Mouse (Mus musculus) hindbrain, embryonic 13.5 days (tissue): ENCODE results near the gene Tmem198b. TPM values are rescaled to one million over a fixed set of nuclear protein-coding genes. Genes with fewer than 3 reads are reported as not detected.
A peak's percentile ranks its signal among the peaks of the same experiment; 100 is the strongest.

ENCODE experiments used
- ATAC-seq: fragments of 200-750 bp; cut with Nextera tagmentation; 2 replicates; pipeline ENCODE4 v1.8.0; 2017; ENCODE audit warnings: moderate TSS enrichment; ENCODE audit not compliant: low FRiP score
- H3K27ac ChIP-seq: fragments of 300-500 bp; sonication (generic); 2 replicates; pipeline ENCODE4 v1.5.1; 2015; ENCODE audit warnings: inconsistent platforms, mild to moderate bottlenecking, moderate library complexity
- H3K27me3 ChIP-seq: fragments of 300-500 bp; sonication (generic); 2 replicates; pipeline ENCODE4 v1.6.1; 2015; ENCODE audit warnings: mild to moderate bottlenecking, inconsistent platforms
- H3K36me3 ChIP-seq: fragments of 300-500 bp; sonication (generic); 2 replicates; pipeline ENCODE4 v1.6.1; 2015; ENCODE audit warnings: mild to moderate bottlenecking, inconsistent platforms
- H3K4me1 ChIP-seq: fragments of 300-500 bp; sonication (generic); replicated peaks from 2 replicates; pipeline ENCODE4 v1.6.1; 2015; ENCODE audit warnings: inconsistent platforms
- H3K4me2 ChIP-seq: fragments of 300-500 bp; sonication (generic); 2 replicates; pipeline ENCODE4 v1.6.1; 2015; ENCODE audit warnings: inconsistent platforms, mild to moderate bottlenecking, moderate library complexity
- H3K4me3 ChIP-seq: fragments of 300-500 bp; sonication (generic); 2 replicates; pipeline ENCODE4 v1.5.1; 2015; ENCODE audit warnings: mild to moderate bottlenecking, inconsistent platforms
- H3K9ac ChIP-seq: fragments of 300-500 bp; sonication (generic); 2 replicates; pipeline ENCODE4 v1.6.1; 2015; ENCODE audit warnings: mild to moderate bottlenecking, inconsistent platforms
- H3K9me3 ChIP-seq: fragments of 300-500 bp; sonication (generic); 2 replicates; pipeline ENCODE4 v1.6.1; 2016; ENCODE audit warnings: inconsistent platforms
- WGBS: fragments of 180-500 bp; shearing (Covaris S2); methylation state at CpG from one replicate; pipeline ENCODE4 v1.1.7; 2015; 5-methylcytosine and 5-hydroxymethylcytosine counted together
- polyA plus RNA-seq: library from polyadenylated mRNA; unstranded; fragments of >200 nt; fragmentation: Nextera tagmentation; extraction: Ambion mirVana; gene quantifications from 2 replicates; pipeline ENCODE4 v1.2.1, GENCODE M21; 2015

The Tmem198b gene
- polyA plus RNA-seq, 1 experiment from 2014 or later = 17.9 TPM

DNA sequence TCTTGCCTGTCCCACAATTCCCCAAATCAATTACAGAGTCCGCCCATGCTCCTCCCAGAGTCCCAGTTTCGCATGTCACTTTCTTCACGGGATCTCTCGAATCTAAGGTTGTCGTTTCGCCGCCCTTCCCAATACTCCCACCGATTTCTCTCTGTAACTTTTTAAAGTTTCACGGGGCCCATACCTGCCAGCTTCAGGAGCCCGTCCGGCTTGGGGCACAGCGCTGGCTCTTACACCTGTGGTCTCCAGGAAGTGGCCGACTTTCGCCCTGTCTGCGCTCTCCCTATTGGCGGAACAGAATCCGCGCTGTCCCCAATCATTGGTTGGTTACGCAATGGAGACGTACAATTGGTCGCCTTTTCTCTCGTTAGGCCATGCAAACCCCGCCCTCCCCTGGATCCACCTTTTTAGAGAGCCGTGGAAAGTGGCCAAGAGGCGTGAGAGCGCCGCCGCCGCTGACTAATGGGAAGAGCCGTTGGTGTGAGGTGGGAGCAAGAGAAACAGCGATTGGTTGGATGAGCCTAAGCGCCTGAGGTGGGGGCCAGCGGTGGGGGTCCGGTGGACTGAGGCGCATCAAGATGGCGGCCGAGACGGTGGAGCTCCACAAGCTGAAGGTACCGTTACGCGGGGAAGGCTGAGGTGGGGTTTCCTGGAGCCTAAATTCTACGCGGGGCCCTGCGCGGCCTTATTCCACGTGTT is 17.3 kb upstream of the Tmem198b start, which contains the start of gene Ormdl2:
TSS of gene Ormdl2 (minus strand) at position 288 of the 699 bp plus-strand sequence.
- Histone ChIP-seq H3K4me2 (peak within 1 kb of the TSS; percentile 85), H3K27me3 (no peaks in the 10 kb centered on the region), H3K4me3 (peak within 1 kb of the TSS; percentile 92), H3K4me1 (peaks cover 17% of the 10 kb centered on the region), H3K36me3 (peaks cover 36% of the 10 kb centered on the region), H3K9ac (peak within 1 kb of the TSS; percentile 86), H3K9me3 (no peaks in the 10 kb centered on the region), H3K27ac (peak within 1 kb of the TSS; percentile 77)
- WGBS = under 1% methylated on average over 46 of the region's 46 CpGs
- peak; percentile 100 for ATAC-seq

DNA sequence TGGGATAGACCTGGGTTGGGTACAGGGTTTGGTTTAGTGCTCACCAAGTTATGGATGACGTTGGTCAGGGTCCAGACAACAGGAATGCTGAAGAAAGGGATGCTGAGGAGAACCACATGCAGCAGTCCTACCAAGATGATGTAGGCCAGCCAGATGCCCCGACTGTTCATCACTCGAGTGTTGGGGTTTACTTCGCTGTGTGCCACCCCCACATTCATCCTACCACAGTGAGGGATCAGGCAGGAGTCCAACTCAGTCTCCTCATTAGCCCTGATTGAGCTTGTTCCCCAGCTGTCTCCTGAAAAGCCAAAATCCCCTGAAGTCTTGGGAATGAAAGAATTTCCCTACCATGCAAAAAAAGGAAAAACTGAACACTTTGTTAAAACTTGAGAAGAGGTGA is 16.0 kb upstream of the Tmem198b start:
- WGBS = 91% methylated on average over 4 of the region's 4 CpGs
- Histone ChIP-seq H3K4me2 (no peak overlapping the region), H3K4me1 (peaks cover 17% of the 10 kb centered on the region), H3K27ac (no peak overlapping the region), H3K4me3 (no peak overlapping the region), H3K36me3 (peaks cover 49% of the 10 kb centered on the region), H3K9ac (no peak overlapping the region), H3K27me3 (no peaks in the 10 kb centered on the region), H3K9me3 (no peaks in the 10 kb centered on the region)
- no peak for ATAC-seq

DNA sequence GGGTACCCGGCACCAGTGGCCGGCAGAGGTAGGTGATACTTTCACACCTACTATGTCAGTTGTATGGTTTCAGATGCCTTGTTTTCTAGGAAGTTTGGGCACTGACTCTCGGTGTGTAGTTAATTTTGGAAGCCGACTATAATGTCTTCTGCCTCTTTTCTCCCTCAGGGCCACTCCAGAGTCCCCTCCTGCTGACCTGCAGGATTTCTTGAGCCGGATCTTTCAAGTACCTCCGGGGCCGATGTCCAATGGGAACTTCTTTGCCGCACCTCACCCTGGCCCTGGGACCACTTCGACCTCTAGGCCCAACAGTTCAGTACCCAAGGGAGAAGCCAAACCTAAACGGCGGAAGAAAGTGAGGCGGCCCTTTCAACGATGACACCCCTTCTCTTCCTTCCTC is 12.9 kb upstream of the Tmem198b start, which contains the start of gene Sarnp:
TSS of gene Sarnp (plus strand) at position 301 of the 400 bp plus-strand sequence.
- Histone ChIP-seq H3K9ac (no peak within 1 kb of the TSS), H3K27me3 (no peaks in the 10 kb centered on the region), H3K27ac (no peak within 1 kb of the TSS), H3K4me1 (peaks cover 6% of the 10 kb centered on the region), H3K4me2 (no peak within 1 kb of the TSS), H3K36me3 (peaks cover 63% of the 10 kb centered on the region), H3K9me3 (no peaks in the 10 kb centered on the region), H3K4me3 (no peak within 1 kb of the TSS)
- ATAC-seq = no peak
- WGBS = 90% methylated on average over 13 of the region's 13 CpGs

GRCm38 (mm10) chr10:128807018-128807417 is 2.8 kb upstream of the Tmem198b start:
- H3K9me3 ChIP-seq = no peaks in the 10 kb centered on the region
- H3K27ac ChIP-seq = no peak overlapping the region
- peaks cover 69% of the 10 kb centered on the region for H3K4me1 ChIP-seq
- peak overlapping the region; percentile 92 for H3K9ac ChIP-seq
- peaks cover 28% of the 10 kb centered on the region for H3K36me3 ChIP-seq
- H3K4me3 ChIP-seq = peak overlapping the region; percentile 82
- ATAC-seq = no peak
- H3K4me2 ChIP-seq = peak overlapping the region; percentile 79
- 96% methylated on average over 8 of the region's 8 CpGs for WGBS
- H3K27me3 ChIP-seq = no peaks in the 10 kb centered on the region

GRCm38 (mm10) chr10:128806086-128806485 is 1.9 kb upstream of the Tmem198b start:
- peak overlapping the region; percentile 82 for H3K4me3 ChIP-seq
- H3K27ac ChIP-seq = peak overlapping the region; percentile 99; the same call in 1 of the 2 replicates
- peak overlapping the region; percentile 92 for H3K9ac ChIP-seq
- H3K27me3 ChIP-seq = no peaks in the 10 kb centered on the region
- H3K9me3 ChIP-seq = no peaks in the 10 kb centered on the region
- 60% methylated on average over 6 of the region's 6 CpGs for WGBS
- peak overlapping the region; percentile 79 for H3K4me2 ChIP-seq
- H3K36me3 ChIP-seq = peaks cover 38% of the 10 kb centered on the region
- no peak for ATAC-seq
- peaks cover 73% of the 10 kb centered on the region for H3K4me1 ChIP-seq

DNA sequence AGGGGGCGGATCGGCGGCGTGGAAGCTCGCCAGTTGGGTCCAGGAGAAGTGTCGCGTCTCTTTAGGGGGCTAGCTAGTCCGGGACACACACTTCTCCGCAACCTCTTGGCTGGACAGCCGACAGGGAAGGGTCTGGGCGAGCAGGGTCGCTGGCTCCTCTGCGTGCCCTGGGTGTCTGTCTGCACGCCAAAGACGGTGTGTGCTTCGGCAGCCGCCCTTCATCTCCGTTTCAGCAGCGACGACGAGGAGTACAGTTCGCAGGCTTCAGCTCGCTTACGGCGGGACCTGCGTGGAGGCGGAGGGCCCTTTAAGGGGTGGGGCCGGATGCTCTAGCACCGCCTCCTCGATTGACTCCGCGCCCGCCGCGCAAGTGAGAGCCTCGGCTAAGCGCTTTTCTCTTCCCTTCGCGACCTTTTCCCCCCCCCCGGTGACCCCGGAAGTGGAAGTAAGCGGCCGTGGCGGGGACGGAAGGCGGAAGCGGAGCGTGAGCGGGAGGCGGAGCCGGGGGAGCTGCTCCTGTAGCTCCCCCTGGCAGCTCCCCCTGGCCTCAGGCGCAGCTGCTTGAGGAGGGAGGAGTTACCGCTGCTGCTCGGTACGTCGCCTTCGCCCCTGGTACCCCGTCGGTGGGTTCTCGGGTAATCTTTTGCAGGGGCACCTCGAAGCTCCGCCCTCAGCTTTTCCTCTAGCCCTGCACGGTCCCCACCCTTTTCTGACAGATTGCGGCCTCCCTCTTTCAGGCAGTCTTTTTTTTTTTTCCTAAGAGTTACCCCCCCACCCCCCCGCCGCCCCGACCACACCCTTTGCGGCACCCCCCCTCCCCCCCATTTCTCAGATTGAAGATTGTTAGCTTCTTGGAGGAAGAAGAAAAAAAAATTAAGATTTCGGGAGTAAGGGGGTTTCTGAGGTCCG is 1.2 kb upstream of the Tmem198b start:
- peaks cover 43% of the 10 kb centered on the region for H3K36me3 ChIP-seq
- peak; percentile 95 for ATAC-seq
- H3K9ac ChIP-seq = peak overlapping the region; percentile 92
- H3K27me3 ChIP-seq = no peaks in the 10 kb centered on the region
- H3K4me2 ChIP-seq = peak overlapping the region; percentile 79
- H3K4me1 ChIP-seq = peaks cover 70% of the 10 kb centered on the region
- peak overlapping the region; percentile 99 for H3K27ac ChIP-seq
- H3K9me3 ChIP-seq = no peaks in the 10 kb centered on the region
- peak overlapping the region; percentile 82 for H3K4me3 ChIP-seq
- WGBS = under 1% methylated on average over 70 of the region's 70 CpGs

DNA sequence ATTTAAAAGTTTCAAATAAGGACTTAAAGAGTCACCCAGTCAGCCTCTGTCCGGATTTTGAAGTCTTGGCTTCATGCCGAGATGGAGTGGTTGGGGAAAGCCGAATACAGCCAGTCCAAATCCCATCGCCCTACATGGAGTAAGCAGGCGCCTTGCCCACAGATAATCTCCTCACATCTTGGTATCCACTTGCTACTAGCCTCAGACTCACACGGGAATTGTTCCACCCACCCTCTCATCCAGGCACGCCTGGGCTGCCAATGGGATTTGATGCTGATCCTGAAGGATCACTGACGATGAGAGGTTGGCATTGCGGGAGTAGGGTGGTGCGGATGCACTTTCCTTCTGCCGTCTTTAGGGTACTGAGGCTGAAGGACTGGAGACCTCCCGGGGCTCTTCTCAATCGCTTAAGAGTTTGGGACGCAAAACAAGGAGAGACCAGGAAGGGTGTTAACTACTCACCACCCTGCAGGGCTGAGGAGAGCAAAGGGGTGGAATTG is 349 bp downstream of the Tmem198b start, which contains the start of gene Dnajc14:
TSS of gene Dnajc14 (plus strand) at position 292 of the 500 bp plus-strand sequence.
- H3K4me1 ChIP-seq = peaks cover 55% of the 10 kb centered on the region
- H3K4me2 ChIP-seq = peak within 1 kb of the TSS; percentile 79
- H3K4me3 ChIP-seq = peak within 1 kb of the TSS; percentile 82
- no peaks in the 10 kb centered on the region for H3K9me3 ChIP-seq
- H3K36me3 ChIP-seq = peaks cover 46% of the 10 kb centered on the region
- WGBS = under 1% methylated on average over 14 of the region's 14 CpGs
- peak within 1 kb of the TSS; percentile 99 for H3K27ac ChIP-seq
- H3K9ac ChIP-seq = peak within 1 kb of the TSS; percentile 92
- ATAC-seq = peak; percentile 11; the same call in 1 of the 2 replicates
- H3K27me3 ChIP-seq = no peaks in the 10 kb centered on the region

GRCm38 (mm10) chr10:128803361-128803760 is 809 bp downstream of the Tmem198b start:
- Histone ChIP-seq H3K9ac (peak overlapping the region; percentile 92), H3K4me2 (peak overlapping the region; percentile 79), H3K4me3 (peak overlapping the region; percentile 82), H3K27me3 (no peaks in the 10 kb centered on the region), H3K36me3 (peaks cover 45% of the 10 kb centered on the region), H3K27ac (peak overlapping the region; percentile 99), H3K4me1 (peaks cover 50% of the 10 kb centered on the region), H3K9me3 (no peaks in the 10 kb centered on the region)
- 23% methylated on average over 6 of the region's 6 CpGs for WGBS
- ATAC-seq = no peak

- H3K9ac ChIP-seq = peak overlapping the region; percentile 92
- 69% methylated on average over 4 of the region's 4 CpGs for WGBS
- no peaks in the 10 kb centered on the region for H3K27me3 ChIP-seq
- H3K36me3 ChIP-seq = peaks cover 47% of the 10 kb centered on the region
- H3K9me3 ChIP-seq = no peaks in the 10 kb centered on the region
- peak overlapping the region; percentile 79 for H3K4me2 ChIP-seq
- H3K4me3 ChIP-seq = peak overlapping the region; percentile 82
- H3K27ac ChIP-seq = peak overlapping the region; percentile 99; the same call in 1 of the 2 replicates
- H3K4me1 ChIP-seq = peaks cover 46% of the 10 kb centered on the region
- ATAC-seq = no peak
These were observed 1.2 kb downstream of the Tmem198b start for GRCm38 (mm10) chr10:128802956-128803355.

DNA sequence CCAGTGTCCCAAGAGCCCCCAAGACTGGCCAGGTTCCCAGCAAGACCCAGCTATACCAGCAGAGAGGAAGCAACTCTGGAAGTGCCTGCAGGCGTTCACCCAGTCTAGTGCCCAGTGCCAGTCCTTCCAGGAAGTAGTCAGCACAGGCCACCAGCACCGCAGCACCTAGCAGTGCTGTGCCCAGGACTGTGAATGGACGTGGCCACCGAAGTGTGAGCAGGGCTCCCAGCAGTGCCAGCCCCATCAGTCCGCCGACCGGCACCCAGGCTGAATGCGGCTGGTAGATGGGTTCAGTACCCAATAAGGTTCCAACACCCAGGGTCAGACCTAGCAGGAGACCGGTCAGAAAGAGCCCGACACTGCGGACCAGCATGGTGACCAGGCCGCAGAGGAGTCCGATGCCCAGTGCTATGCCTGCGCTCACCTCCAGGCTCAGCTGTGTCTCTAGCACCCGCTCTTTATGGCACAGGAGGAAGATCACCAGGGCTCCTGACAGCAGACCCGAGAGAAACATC is 2.1 kb downstream of the Tmem198b start:
- no peak overlapping the region for H3K27ac ChIP-seq
- no peak overlapping the region for H3K4me2 ChIP-seq
- H3K36me3 ChIP-seq = peaks cover 39% of the 10 kb centered on the region
- no peaks in the 10 kb centered on the region for H3K9me3 ChIP-seq
- H3K27me3 ChIP-seq = no peaks in the 10 kb centered on the region
- ATAC-seq = no peak
- H3K4me1 ChIP-seq = peaks cover 37% of the 10 kb centered on the region
- 87% methylated on average over 16 of the region's 16 CpGs for WGBS
- H3K4me3 ChIP-seq = no peak overlapping the region
- H3K9ac ChIP-seq = 0 out of 2 replicates have a peak overlapping the region, but pooled peaks have one; percentile 92

DNA sequence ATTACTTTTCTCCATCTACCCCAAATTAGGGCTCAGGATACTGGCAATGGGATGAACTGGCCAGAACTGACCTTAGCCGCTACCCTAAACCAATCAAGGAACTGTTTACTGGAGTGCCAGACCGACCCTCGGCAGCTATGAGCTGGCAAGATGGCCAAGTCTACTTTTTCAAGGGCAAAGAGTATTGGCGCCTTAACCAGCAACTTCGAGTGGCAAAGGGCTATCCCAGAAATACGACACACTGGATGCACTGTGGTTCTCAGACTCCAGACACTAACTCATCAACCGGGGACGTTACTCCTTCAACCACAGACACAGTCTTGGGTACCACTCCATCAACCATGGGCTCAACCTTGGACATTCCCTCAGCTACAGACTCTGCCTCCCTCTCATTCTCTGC is 5.5 kb downstream of the Tmem198b start:
- Histone ChIP-seq H3K27ac (no peak overlapping the region), H3K9me3 (no peaks in the 10 kb centered on the region), H3K9ac (no peak overlapping the region), H3K27me3 (no peaks in the 10 kb centered on the region), H3K4me1 (peaks cover 20% of the 10 kb centered on the region), H3K4me2 (no peak overlapping the region), H3K36me3 (peaks cover 35% of the 10 kb centered on the region), H3K4me3 (no peak overlapping the region)
- 95% methylated on average over 8 of the region's 8 CpGs for WGBS
- ATAC-seq = no peak

DNA sequence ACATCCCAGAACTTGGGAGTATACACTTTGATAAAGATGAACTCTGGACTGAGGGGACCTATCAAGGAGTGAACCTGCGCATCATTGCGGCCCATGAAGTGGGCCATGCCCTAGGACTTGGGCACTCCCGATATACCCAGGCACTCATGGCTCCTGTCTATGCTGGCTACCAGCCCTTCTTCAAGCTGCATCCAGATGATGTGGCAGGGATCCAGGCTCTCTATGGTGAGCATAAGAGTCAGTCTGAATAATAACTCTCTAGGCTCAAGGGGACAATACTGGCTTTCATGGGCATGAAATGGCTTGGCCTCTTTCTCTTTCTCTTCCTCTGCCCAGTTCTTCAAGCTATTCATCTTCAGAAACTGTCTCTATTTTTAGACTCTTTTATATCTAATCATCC is 8.6 kb downstream of the Tmem198b start:
- Histone ChIP-seq H3K4me3 (no peak overlapping the region), H3K4me1 (no peaks in the 10 kb centered on the region), H3K4me2 (no peak overlapping the region), H3K27ac (no peak overlapping the region), H3K27me3 (no peaks in the 10 kb centered on the region), H3K36me3 (peaks cover 19% of the 10 kb centered on the region), H3K9me3 (no peaks in the 10 kb centered on the region), H3K9ac (no peak overlapping the region)
- WGBS = 95% methylated on average over 3 of the region's 3 CpGs
- ATAC-seq = no peak
